Mouse (Mus musculus) stomach, postnatal 0 days (tissue): Measurements from ENCODE around the gene Prl7d1. TPM values are rescaled to one million over a fixed set of nuclear protein-coding genes. Genes with fewer than 3 reads are reported as not detected.
"Not testable (repeated sequence)": the region's sequence is repeated elsewhere in the genome, so short reads cannot be mapped to it uniquely, and the experiment has no call there.

ENCODE experiments used
- ATAC-seq: fragments of 200-750 bp; cut with Nextera tagmentation; 2 replicates; pipeline ENCODE4 v1.8.0; 2017; ENCODE audit not compliant: low FRiP score, low TSS enrichment
- DNase-seq: peaks from one replicate; pipeline ENCODE4 v3.0.0-alpha.2; 2016; ENCODE audit warnings: low spot score
- H3K27ac ChIP-seq: fragments of 300-500 bp; sonication (generic); replicated peaks from 2 replicates; pipeline ENCODE4 v1.5.1; 2014; ENCODE audit warnings: mild to moderate bottlenecking, control low read depth
- H3K27me3 ChIP-seq: fragments of 300-500 bp; sonication (generic); 2 replicates; pipeline ENCODE4 v1.6.1; 2014; ENCODE audit warnings: low read length; ENCODE audit not compliant: control insufficient read depth, insufficient read depth
- H3K36me3 ChIP-seq: fragments of 300-500 bp; sonication (generic); 2 replicates; pipeline ENCODE4 v1.6.1; 2014; ENCODE audit warnings: low read length, mixed read lengths; ENCODE audit not compliant: control insufficient read depth, insufficient read depth
- H3K4me1 ChIP-seq: fragments of 300-500 bp; sonication (generic); replicated peaks from 2 replicates; pipeline ENCODE4 v1.6.1; 2014; ENCODE audit warnings: antibody characterized with exemption; ENCODE audit not compliant: control insufficient read depth, insufficient read depth
- H3K4me2 ChIP-seq: fragments of 300-500 bp; sonication (generic); replicated peaks from 2 replicates; pipeline ENCODE4 v1.6.1; 2014; ENCODE audit warnings: low read depth, mild to moderate bottlenecking, control low read depth, moderate library complexity
- H3K4me3 ChIP-seq: fragments of 300-500 bp; sonication (generic); 2 replicates; pipeline ENCODE4 v1.5.1; 2014; ENCODE audit warnings: low read depth, low read length, control low read depth
- H3K9ac ChIP-seq: fragments of 300-500 bp; sonication (generic); 2 replicates; pipeline ENCODE4 v1.6.1; 2014; ENCODE audit warnings: mild to moderate bottlenecking, low read length, control low read depth, mixed read lengths
- H3K9me3 ChIP-seq: fragments of 300-500 bp; sonication (generic); 2 replicates; pipeline ENCODE4 v1.6.1; 2016; ENCODE audit warnings: low read length; ENCODE audit not compliant: control insufficient read depth
- CTCF ChIP-seq: IDR thresholded peaks from 2 replicates; pipeline ENCODE4 v1.5.1; 2016; ENCODE audit warnings: antibody characterized with exemption, low read depth, mild to moderate bottlenecking, moderate library complexity
- EP300 ChIP-seq: optimal IDR thresholded peaks from 2 replicates; pipeline ENCODE3; 2016; ENCODE audit warnings: antibody characterized with exemption
- WGBS: fragments of 180-500 bp; shearing (Covaris S2); extraction: QIAGEN DNeasy Blood & Tissue Kit; methylation state at CpG from one replicate; pipeline ENCODE4 v1.1.7; 2014; 5-methylcytosine and 5-hydroxymethylcytosine counted together
- polyA plus RNA-seq: library from polyadenylated mRNA; unstranded; fragments of >200 nt; fragmentation: Nextera tagmentation; extraction: Ambion mirVana; gene quantifications from 2 replicates; pipeline ENCODE4 v1.2.1, GENCODE M21; 2015

Prl7d1 gene
- not detected in 2 replicates for polyA plus RNA-seq

DNA sequence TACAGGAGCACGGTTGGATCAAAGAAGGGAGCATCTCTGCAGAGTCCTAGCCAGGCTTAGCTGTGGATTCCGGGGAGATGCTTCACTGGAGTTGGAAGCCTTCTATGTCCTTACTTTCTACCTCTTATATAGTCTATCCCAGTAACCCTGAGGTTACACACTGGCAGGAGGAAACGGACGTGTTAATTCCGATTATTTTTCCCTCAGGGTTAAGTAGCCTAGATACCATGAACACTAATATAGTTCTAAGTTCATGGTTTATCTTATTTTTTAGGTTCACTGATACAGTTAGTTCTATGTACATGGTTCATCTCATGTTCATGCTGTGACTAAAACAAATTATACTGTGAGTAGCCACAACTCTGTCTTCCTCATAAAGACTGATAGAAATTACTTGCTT is at the start of gene Prl7d1:
TSS of gene Prl7d1 (minus strand) at position 101 of the 400 bp plus-strand sequence.
- H3K4me1 ChIP-seq = no peaks in the 10 kb centered on the region
- 73% methylated on average over 5 of the region's 5 CpGs for WGBS
- TF ChIP-seq EP300 (no peak), CTCF (no peak)

DNA sequence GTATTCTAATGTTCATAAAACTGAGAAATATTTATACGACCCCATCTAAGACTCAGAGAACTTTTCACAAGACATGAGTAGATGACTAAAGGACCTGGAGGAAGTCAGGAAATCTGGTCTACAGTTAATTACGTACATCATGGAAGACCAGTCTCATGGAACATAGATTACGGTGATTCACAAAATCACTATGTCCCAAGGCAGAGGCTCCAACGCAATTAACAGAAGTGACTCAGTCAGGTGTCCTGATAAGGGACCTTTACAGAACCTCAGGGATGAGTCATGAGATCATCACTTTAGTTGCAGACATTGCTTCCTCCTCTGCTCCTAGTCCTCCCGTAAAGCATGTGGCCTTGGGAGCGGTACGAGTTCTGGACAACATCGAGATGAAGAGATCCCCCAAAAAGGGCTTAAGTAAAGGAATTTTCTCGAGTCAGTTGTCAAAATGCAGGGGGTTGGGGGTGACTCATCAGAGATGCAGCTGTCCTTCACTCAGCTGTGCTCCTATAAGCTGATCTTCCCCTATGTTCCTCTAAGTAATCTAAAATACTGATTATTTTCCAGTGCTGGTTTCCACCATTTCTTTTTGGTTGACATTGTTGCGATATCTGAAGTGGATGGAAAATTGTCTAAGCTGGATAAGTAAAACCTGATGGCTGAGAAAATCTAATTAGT is 18.1 kb upstream of the Prl7d1 start:
- Histone ChIP-seq H3K27me3 (no peaks in the 10 kb centered on the region), H3K4me2 (no peak overlapping the region), H3K27ac (no peak overlapping the region)

More for the DNA sequence above, at the start of gene Prl7d1:
- H3K27ac ChIP-seq = no peak within 1 kb of the TSS
- H3K9me3 ChIP-seq = no peaks in the 10 kb centered on the region
- H3K4me2 ChIP-seq = no peak within 1 kb of the TSS
- DNase-seq = no peak
- H3K27me3 ChIP-seq = no peaks in the 10 kb centered on the region
- no peaks in the 10 kb centered on the region for H3K36me3 ChIP-seq
- ATAC-seq = no peak
- no peak within 1 kb of the TSS for H3K4me3 ChIP-seq
- H3K9ac ChIP-seq = no peak within 1 kb of the TSS

DNA sequence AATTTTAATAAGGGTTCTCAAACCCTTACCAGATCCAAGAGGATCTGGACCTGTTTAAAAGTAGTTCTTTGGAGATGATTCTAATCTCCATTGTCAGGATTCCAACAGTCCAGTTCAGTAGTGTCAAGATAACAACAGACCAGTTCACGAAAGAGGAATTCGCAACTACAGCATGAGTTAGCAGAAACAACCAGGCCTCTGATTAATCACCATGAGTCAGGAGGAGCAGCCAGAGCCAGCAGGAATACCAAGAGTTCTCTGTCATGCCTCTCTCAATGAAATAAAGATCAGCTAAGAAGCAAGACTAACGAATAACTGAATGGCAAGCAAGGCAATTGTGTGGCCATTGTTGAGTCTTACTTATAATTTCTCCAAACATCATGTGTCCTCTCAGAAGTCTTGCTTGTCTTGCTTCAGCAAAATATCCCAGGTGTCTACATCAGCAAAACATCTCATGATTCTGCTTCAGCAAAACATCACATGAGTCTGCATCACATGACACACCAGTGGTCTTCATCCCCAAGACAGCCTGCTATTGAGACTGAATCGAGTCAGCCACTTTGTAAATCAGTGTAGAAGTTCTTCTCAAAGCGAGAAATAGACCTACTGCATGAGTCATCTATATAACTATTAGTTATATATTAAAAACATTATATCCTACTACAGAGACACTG is 13.9 kb upstream of the Prl7d1 start:
- ATAC-seq, DNase-seq, H3K4me3 ChIP-seq, H3K9ac ChIP-seq, H3K4me1 ChIP-seq, H3K36me3 ChIP-seq, H3K27ac ChIP-seq, H3K4me2 ChIP-seq, H3K9me3 ChIP-seq, H3K27me3 ChIP-seq: not testable (repeated sequence)
- WGBS = 69% methylated on average over 5 of the region's 5 CpGs

More for the DNA sequence above, 18.1 kb upstream of the Prl7d1 start:
- no peak overlapping the region for H3K9ac ChIP-seq
- H3K4me3 ChIP-seq = no peak overlapping the region
- no peak for ATAC-seq
- no peaks in the 10 kb centered on the region for H3K9me3 ChIP-seq
- 83% methylated on average over 10 of the region's 10 CpGs for WGBS
- no peak for DNase-seq
- no peak for TF ChIP-seq CTCF
- no peaks in the 10 kb centered on the region for H3K4me1 ChIP-seq
- H3K36me3 ChIP-seq = no peaks in the 10 kb centered on the region

DNA sequence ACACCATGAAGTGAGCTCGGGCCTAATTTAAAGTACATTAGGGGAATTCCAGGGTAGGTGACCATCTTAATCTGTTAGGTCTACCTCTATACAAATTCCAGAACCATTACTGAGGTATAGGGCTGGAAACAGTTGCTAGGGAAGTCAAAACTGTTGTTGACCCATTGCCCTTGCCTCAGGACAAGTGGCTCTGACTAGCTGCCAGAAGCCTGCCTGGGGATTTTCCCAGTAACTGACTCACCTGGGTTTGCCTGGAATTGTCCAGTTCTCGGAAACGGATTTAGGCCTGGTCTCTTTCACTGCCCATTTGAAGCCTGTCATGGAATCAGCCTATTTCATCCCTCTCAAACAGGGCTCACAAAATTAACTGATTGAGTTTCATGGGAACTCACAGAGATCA is 8.5 kb upstream of the Prl7d1 start:
- not testable (repeated sequence) for DNase-seq, H3K9ac ChIP-seq, H3K4me2 ChIP-seq, H3K36me3 ChIP-seq, ATAC-seq, H3K4me3 ChIP-seq, H3K27me3 ChIP-seq, H3K9me3 ChIP-seq, H3K4me1 ChIP-seq, H3K27ac ChIP-seq
- WGBS = 82% methylated on average over 3 of the region's 3 CpGs

DNA sequence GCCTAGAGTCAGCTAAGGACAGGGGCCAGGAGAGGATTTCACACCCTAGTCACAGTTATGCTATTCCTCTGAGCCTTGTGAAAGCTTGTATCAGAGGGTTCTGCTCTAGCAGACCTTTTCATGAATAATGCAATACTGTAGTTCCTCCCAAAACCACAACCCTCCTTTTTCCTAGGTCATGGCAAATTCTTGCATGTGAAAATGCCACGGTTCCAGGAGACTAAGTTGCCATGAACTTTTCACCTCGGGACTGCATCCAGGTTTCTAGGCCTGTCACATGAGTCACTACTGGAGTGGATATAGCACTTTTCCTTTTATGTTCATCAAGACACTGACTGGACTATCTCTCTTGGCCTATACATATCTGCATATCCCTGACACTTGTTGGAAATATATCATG is 10.0 kb downstream of the Prl7d1 start:
- Histone ChIP-seq H3K4me3 (no peak overlapping the region), H3K4me1 (no peaks in the 10 kb centered on the region)
- TF ChIP-seq EP300 = no peak
- TF ChIP-seq CTCF = no peak

DNA sequence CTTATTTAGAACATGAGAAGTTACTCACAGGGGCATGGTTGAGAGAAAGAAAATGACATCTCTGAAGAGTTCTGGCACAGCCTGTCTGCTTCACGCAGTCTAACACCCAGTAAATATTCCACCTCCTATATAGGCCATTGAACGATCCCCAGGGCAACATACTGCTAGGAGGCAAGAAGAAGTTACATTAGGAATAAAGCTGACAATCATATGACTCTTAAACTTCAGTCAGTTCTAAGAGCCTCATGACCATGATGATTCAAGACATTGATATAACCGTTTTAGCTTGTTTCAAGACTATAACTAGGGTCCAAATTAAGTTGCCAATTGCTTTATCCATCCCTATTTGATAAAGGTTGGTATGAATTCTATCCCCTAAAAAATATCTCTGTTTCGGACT is 48.6 kb downstream of the Prl7d1 start, which contains the start of gene Prl7a2:
TSS of gene Prl7a2 (minus strand) at position 101 of the 400 bp plus-strand sequence.
- Histone ChIP-seq H3K9ac (no peak within 1 kb of the TSS), H3K4me3 (no peak within 1 kb of the TSS), H3K27me3 (no peaks in the 10 kb centered on the region), H3K4me1 (no peaks in the 10 kb centered on the region), H3K36me3 (no peaks in the 10 kb centered on the region), H3K4me2 (no peak within 1 kb of the TSS), H3K9me3 (no peaks in the 10 kb centered on the region), H3K27ac (no peak within 1 kb of the TSS)
- ATAC-seq (no peak), DNase-seq (no peak)
- no peak for TF ChIP-seq CTCF
- TF ChIP-seq EP300 = no peak
- WGBS = 83% methylated on average over 4 of the region's 4 CpGs

More for the DNA sequence above, 10.0 kb downstream of the Prl7d1 start:
- no peak for ATAC-seq
- Histone ChIP-seq H3K4me2 (no peak overlapping the region), H3K9me3 (no peaks in the 10 kb centered on the region), H3K9ac (no peak overlapping the region), H3K36me3 (no peaks in the 10 kb centered on the region), H3K27me3 (no peaks in the 10 kb centered on the region), H3K27ac (no peak overlapping the region)
- DNase-seq = no peak
- 63% methylated on average over 2 of the region's 2 CpGs for WGBS
